Mouse (Mus musculus): ENCODE results near the gene Myg1. TPM values are rescaled to one million over a fixed set of nuclear protein-coding genes. Genes with fewer than 3 reads are reported as not detected.

The Myg1 gene
- not detected in 2 replicates for polyA plus RNA-seq (2012; ENCODE audit: insufficient read depth, insufficient read length, low replicate concordance, missing spikeins)

DNA sequence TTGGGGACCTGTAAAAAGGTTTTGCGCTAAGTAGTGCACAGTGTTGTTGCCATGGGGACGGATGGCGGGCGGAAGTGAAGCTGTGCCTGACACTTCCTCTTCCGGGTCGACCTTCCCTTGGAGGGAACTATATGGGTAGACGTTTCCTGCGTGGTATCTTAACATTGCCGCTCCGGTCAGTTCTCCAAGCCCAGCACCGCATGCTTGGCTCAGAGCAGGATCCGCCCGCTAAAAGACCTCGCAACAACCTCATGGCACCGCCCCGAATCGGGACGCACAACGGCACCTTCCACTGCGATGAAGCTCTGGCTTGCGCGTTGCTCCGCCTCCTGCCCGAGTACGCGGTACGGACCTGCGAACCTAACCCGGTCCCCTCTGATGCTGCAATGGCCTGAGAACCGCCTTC lies at the start of gene Myg1:
Gene Myg1, plus strand, starts transcription at position 100 of the 406 bp plus-strand sequence.
- no peak for TF ChIP-seq CTCF (IDR thresholded peaks at IDR 0.05; ENCODE audit: insufficient read depth, low read depth, low read length)
- peak; percentile 56; the same call in 1 of the 2 replicates for TF ChIP-seq POLR2A (IDR thresholded peaks at IDR 0.05; ENCODE audit: insufficient read depth, low read depth, low read length)
- peak within 1 kb of the TSS; percentile 56 for H3K4me3 ChIP-seq (ENCODE audit: insufficient read depth, low read depth, low read length)
- H3K4me1 ChIP-seq (ENCODE audit: control insufficient read depth, insufficient read depth, low read length) = peaks cover 11% of the 10 kb centered on the region
- WGBS = under 1% methylated on average over 30 of the region's 30 CpGs
- no peak within 1 kb of the TSS for H3K27ac ChIP-seq (ENCODE audit: insufficient read depth, low read depth, low read length)

GRCm38 (mm10) chr15:102282463-102283292 lies 48.8 kb upstream of the Myg1 start:
- TF ChIP-seq CTCF (IDR thresholded peaks at IDR 0.05; ENCODE audit: insufficient read depth, low read depth, low read length) (no peak), POLR2A (IDR thresholded peaks at IDR 0.05; ENCODE audit: insufficient read depth, low read depth, low read length) (no peak)
- Histone ChIP-seq H3K4me3 (ENCODE audit: insufficient read depth, low read depth, low read length) (no peak overlapping the region), H3K27ac (ENCODE audit: insufficient read depth, low read depth, low read length) (no peak overlapping the region), H3K4me1 (ENCODE audit: control insufficient read depth, insufficient read depth, low read length) (peaks cover 21% of the 10 kb centered on the region)
- 84% methylated on average over 8 of the region's 8 CpGs for WGBS

- WGBS = 82% methylated on average over 3 of the region's 3 CpGs
- Histone ChIP-seq H3K4me1 (ENCODE audit: control insufficient read depth, insufficient read depth, low read length) (peaks cover 20% of the 10 kb centered on the region), H3K4me3 (ENCODE audit: insufficient read depth, low read depth, low read length) (no peak overlapping the region), H3K27ac (ENCODE audit: insufficient read depth, low read depth, low read length) (no peak overlapping the region)
- no peak for TF ChIP-seq POLR2A (IDR thresholded peaks at IDR 0.05; ENCODE audit: insufficient read depth, low read depth, low read length)
- TF ChIP-seq CTCF (IDR thresholded peaks at IDR 0.05; ENCODE audit: insufficient read depth, low read depth, low read length) = no peak
Measured at GRCm38 (mm10) chr15:102283648-102284047, 47.9 kb upstream of the Myg1 start.

DNA sequence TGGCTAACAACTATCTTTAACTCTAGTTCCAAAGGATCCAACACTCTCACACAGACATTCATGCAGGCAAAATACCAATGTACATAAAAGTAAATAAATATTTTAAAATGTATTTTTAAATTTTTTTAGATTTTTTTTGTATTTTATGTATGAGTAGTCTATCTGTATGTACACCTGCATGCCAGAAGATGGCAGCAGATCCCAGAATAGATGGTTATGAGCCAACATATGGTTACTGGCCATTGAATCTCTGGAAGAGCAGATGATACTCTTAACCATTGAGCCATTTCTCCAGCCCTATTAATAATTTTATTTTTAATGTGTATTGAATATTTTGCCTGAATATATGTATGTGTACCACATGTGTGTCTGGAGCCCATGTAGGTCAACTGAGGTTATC lies 44.1 kb upstream of the Myg1 start:
- Histone ChIP-seq H3K4me3 (ENCODE audit: insufficient read depth, low read depth, low read length) (no peak overlapping the region), H3K27ac (ENCODE audit: insufficient read depth, low read depth, low read length) (no peak overlapping the region), H3K4me1 (ENCODE audit: control insufficient read depth, insufficient read depth, low read length) (no peaks in the 10 kb centered on the region)
- TF ChIP-seq CTCF (IDR thresholded peaks at IDR 0.05; ENCODE audit: insufficient read depth, low read depth, low read length) (no peak), POLR2A (IDR thresholded peaks at IDR 0.05; ENCODE audit: insufficient read depth, low read depth, low read length) (no peak)

- Histone ChIP-seq H3K4me3 (ENCODE audit: insufficient read depth, low read depth, low read length) (peak within 1 kb of the TSS; percentile 69), H3K4me1 (ENCODE audit: control insufficient read depth, insufficient read depth, low read length) (no peaks in the 10 kb centered on the region), H3K27ac (ENCODE audit: insufficient read depth, low read depth, low read length) (no peak within 1 kb of the TSS)
- 3% methylated on average over 25 of the region's 25 CpGs for WGBS
- TF ChIP-seq POLR2A (IDR thresholded peaks at IDR 0.05; ENCODE audit: insufficient read depth, low read depth, low read length) (no peak), CTCF (IDR thresholded peaks at IDR 0.05; ENCODE audit: insufficient read depth, low read depth, low read length) (no peak)
Measured at GRCm38 (mm10) chr15:102295633-102296367, 35.7 kb upstream of the Myg1 start, which contains the start of gene Espl1. TSS of gene Espl1 (plus strand) at chr15:102296266.

DNA sequence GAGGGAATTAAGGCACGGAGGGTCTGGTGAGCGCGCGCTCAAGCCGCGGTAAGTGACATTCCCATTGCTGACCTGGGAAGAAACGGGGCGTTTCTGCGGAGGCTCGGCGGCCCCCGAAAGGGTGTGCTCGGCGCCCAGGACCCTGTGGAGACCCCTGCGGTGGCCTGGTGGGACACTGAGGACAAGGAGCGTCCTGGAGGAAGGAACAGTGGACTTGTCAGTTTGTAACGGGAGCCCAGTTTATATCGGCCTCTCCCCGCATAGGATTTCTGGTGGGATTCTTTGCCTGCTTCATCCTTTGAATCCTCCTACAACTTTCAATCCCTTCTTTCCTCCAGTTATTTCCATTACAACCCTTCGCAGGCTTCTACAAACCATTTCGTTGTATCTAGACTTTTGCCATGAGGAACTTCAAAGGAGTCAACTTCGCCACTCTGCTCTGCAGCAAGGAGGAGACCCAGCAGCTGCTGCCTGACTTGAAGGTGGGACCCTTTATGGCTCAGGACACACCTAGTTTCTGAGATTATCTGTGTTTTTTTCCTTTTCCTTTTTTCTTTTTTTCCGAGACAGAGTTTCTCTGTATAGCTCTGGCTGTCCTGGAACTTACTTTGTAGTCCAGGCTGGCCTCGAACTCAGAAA lies 35.0 kb upstream of the Myg1 start:
- TF ChIP-seq POLR2A (IDR thresholded peaks at IDR 0.05; ENCODE audit: insufficient read depth, low read depth, low read length) (no peak), CTCF (IDR thresholded peaks at IDR 0.05; ENCODE audit: insufficient read depth, low read depth, low read length) (no peak)
- Histone ChIP-seq H3K4me1 (ENCODE audit: control insufficient read depth, insufficient read depth, low read length) (no peaks in the 10 kb centered on the region), H3K27ac (ENCODE audit: insufficient read depth, low read depth, low read length) (no peak overlapping the region), H3K4me3 (ENCODE audit: insufficient read depth, low read depth, low read length) (peak overlapping the region; percentile 69)
- WGBS = 5% methylated on average over 24 of the region's 24 CpGs

GRCm38 (mm10) chr15:102302542-102302941 lies 29.0 kb upstream of the Myg1 start:
- no peak overlapping the region for H3K4me3 ChIP-seq (ENCODE audit: insufficient read depth, low read depth, low read length)
- TF ChIP-seq POLR2A (IDR thresholded peaks at IDR 0.05; ENCODE audit: insufficient read depth, low read depth, low read length) (no peak), CTCF (IDR thresholded peaks at IDR 0.05; ENCODE audit: insufficient read depth, low read depth, low read length) (no peak)
- WGBS = 95% methylated on average over 6 of the region's 6 CpGs
- H3K4me1 ChIP-seq (ENCODE audit: control insufficient read depth, insufficient read depth, low read length) = no peaks in the 10 kb centered on the region
- no peak overlapping the region for H3K27ac ChIP-seq (ENCODE audit: insufficient read depth, low read depth, low read length)

DNA sequence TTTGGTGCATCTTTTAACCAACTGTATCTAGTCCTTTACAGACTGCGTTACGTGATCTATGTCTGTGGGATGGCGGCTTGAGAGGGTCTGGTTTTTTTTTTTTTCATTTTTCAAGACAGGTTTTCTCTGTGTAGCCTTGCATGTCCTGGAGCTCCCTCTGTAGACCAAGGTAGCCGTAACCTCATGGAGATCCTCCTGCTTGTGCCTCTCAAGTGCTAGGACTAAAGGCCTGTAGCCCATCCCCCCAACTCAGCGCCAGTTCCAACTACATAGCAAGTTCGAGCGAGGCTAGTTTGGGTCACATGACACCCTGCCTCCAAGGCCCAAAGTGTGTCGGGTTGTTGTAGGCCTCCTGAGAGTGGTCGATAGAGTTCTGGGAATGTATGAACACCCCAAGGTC lies 22.8 kb upstream of the Myg1 start:
- TF ChIP-seq CTCF (IDR thresholded peaks at IDR 0.05; ENCODE audit: insufficient read depth, low read depth, low read length) (no peak), POLR2A (IDR thresholded peaks at IDR 0.05; ENCODE audit: insufficient read depth, low read depth, low read length) (no peak)
- WGBS = 94% methylated on average over 9 of the region's 9 CpGs

More for the DNA sequence above, 22.8 kb upstream of the Myg1 start:
- Histone ChIP-seq H3K4me3 (ENCODE audit: insufficient read depth, low read depth, low read length) (no peak overlapping the region), H3K4me1 (ENCODE audit: control insufficient read depth, insufficient read depth, low read length) (no peaks in the 10 kb centered on the region), H3K27ac (ENCODE audit: insufficient read depth, low read depth, low read length) (no peak overlapping the region)
